Mouse (Mus musculus): ENCODE measurements around the gene Tmem115. TPM values are rescaled to one million over a fixed set of nuclear protein-coding genes. Genes with fewer than 3 reads are reported as not detected.

Tmem115 gene
- polyA plus RNA-seq (2015; fragmentation: Nextera tagmentation; extraction: Ambion mirVana): 49.7 and 51.0 TPM in 2 replicates

DNA sequence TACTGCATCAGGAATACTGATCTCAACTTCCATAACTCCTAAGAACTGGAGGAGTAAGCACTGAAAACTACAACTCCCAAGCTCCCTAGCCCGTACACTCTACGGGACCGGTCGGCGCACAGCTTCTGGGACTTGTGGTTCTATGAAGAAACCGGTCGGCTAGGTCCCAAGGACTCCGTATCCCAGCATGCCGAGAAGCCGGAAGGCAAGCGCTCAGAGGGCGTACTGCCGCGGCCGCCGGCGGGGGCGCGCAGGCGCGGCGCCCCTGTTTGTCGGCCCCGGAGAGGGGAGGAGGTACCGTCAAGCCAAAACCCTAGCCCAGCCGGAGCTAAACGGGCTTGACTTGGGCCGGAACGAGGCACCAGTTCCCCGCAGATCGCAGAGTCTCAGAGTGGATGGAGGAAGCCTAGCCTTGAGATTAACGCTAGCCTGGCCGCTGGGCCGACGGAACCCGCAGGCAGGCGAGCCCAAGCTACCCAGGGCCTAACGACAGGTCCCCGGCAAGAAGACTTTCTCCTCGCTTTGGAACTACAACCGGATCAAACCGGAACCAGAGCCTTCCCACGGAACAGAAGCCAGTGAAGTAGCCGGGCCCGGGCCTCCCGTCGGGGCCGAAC is at the start of gene Tmem115:
Gene Tmem115 (plus strand): TSS at position 155 of the 617 bp plus-strand sequence.
- H3K4me3 ChIP-seq (ENCODE audit: low read length): peak within 1 kb of the TSS; percentile 96

DNA sequence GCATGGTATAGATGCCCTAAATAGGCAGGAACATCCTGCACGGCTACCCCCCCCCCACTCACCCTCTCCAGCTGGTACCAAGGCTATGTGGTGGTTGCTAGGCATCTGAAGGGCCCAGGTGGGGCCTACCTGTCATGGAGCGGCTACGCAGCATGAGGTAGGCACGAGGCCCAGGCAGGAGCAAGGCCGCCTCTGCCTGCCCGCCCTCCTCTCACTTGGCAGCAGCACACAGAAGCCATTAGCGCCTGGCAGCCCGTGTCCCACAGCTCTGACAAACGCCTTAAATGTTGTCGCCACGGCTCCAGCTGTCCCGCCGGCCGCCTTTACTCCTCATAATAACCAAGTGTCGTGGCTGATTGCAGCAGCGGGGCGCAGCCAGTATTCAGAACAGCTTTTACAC is 49.4 kb upstream of the Tmem115 start:
- no peak for ATAC-seq (ENCODE audit: low FRiP score, low TSS enrichment)
- 65% methylated on average over 17 of the region's 17 CpGs for WGBS

More for the DNA sequence above, at the start of gene Tmem115:
- Histone ChIP-seq H3K27ac (ENCODE audit: low read length) (peak within 1 kb of the TSS; percentile 84), H3K36me3 (ENCODE audit: insufficient read depth, low read length) (peaks cover 13% of the 10 kb centered on the region), H3K4me1 (ENCODE audit: insufficient read depth, low read length) (peaks cover 24% of the 10 kb centered on the region), H3K27me3 (ENCODE audit: insufficient read depth, low read length) (no peaks in the 10 kb centered on the region), H3K9me3 (ENCODE audit: low read length) (no peaks in the 10 kb centered on the region), H3K9ac (replicated peaks; ENCODE audit: low read length) (peak within 1 kb of the TSS; percentile 83), H3K4me2 (replicated peaks; ENCODE audit: low read depth, low read length) (peak within 1 kb of the TSS; percentile 99)
- WGBS: under 1% methylated on average over 48 of the region's 48 CpGs
- ATAC-seq (ENCODE audit: low FRiP score, low TSS enrichment): peak; percentile 98

DNA sequence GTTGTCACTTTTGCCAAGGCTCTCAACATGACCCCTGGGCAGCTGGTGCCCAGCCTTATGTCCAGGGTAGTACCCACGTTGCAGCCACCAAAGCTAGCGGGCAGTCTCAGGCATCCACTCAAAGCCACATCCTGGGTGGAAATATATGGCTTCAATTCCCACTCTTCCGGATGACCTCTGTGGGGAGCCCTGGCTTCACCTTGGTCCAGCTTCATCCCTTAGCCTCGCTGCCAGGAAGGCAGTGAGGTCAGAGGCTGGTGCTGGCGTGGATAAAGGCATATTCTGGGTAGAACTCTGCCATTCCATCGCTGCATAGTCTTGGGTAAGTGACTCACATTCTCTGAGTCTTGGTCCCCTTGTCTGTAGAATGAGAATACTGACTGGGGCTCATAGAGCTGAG is 49.0 kb upstream of the Tmem115 start:
- Histone ChIP-seq H3K9me3 (ENCODE audit: low read length) (no peaks in the 10 kb centered on the region), H3K4me2 (replicated peaks; ENCODE audit: low read depth, low read length) (no peak overlapping the region), H3K4me1 (ENCODE audit: insufficient read depth, low read length) (peaks cover 7% of the 10 kb centered on the region; the same call in 1 of the 2 replicates), H3K27me3 (ENCODE audit: insufficient read depth, low read length) (peaks cover 3% of the 10 kb centered on the region), H3K36me3 (ENCODE audit: insufficient read depth, low read length) (no peaks in the 10 kb centered on the region), H3K27ac (ENCODE audit: low read length) (no peak overlapping the region), H3K4me3 (ENCODE audit: low read length) (no peak overlapping the region), H3K9ac (replicated peaks; ENCODE audit: low read length) (no peak overlapping the region)
- ATAC-seq (ENCODE audit: low FRiP score, low TSS enrichment): no peak
- 84% methylated on average over 6 of the region's 6 CpGs for WGBS

More for the DNA sequence above, 49.4 kb upstream of the Tmem115 start:
- Histone ChIP-seq H3K4me3 (ENCODE audit: low read length) (no peak overlapping the region), H3K4me1 (ENCODE audit: insufficient read depth, low read length) (peaks cover 7% of the 10 kb centered on the region; the same call in 1 of the 2 replicates), H3K36me3 (ENCODE audit: insufficient read depth, low read length) (no peaks in the 10 kb centered on the region), H3K9me3 (ENCODE audit: low read length) (no peaks in the 10 kb centered on the region), H3K27ac (ENCODE audit: low read length) (no peak overlapping the region), H3K27me3 (ENCODE audit: insufficient read depth, low read length) (peaks cover 3% of the 10 kb centered on the region), H3K4me2 (replicated peaks; ENCODE audit: low read depth, low read length) (no peak overlapping the region), H3K9ac (replicated peaks; ENCODE audit: low read length) (no peak overlapping the region)

DNA sequence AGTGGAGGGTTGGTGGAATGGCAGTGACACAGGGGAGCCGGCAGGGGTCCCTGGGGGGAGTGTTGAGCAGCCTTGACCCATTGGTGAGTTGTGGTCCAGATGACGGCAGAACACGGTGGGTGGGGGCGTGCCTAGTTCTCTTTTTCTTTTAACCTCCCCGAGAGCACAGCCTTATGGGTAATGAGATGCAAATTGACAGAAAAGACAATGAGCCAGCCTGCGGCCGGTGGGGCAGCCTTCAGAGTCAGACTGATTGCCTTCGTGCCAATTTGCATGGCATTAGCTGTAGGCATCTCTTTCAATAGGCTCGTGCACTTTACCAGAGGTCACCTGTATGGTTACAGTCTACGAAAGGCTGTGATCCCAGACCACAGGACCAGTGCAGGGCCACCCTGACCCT is 47.7 kb upstream of the Tmem115 start:
- 58% methylated on average over 10 of the region's 10 CpGs for WGBS
- H3K27me3 ChIP-seq (ENCODE audit: insufficient read depth, low read length): peaks cover 3% of the 10 kb centered on the region; the same call in 1 of the 2 replicates

DNA sequence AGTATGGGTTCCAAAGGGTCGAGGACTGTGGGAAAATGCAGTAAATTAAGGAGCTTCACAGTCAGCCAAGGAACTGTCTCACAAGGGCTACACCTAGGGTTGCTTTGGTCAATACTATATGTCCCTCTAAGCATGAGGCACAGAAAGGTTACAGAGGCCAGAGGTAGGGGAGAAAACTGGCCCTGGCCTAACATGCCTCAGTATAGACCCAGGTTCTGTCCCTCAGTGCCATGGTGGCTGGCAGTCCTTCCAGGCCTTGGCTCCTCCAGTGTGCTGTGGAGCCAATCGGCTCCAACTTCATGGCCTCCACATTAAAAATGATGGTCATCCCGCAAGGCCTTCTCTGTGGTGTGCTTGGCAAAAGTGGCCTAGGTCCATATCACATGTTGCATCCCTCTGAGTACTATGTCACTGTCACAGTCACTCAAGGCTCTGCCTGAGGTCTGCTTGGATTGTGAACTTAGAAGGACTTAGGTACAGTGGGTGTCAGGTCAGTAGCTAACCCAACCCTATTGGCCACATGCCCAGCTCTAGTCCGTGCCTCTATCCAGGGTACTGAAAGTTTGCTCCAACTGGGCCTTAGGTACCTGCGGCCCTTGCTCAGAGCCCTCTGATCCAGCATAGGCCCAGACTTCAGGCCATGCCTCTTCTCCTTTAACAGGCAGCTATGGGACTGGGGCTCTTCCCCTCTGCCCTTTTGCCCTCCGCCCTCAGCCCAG is 47.1 kb upstream of the Tmem115 start:
- no peaks in the 10 kb centered on the region for H3K36me3 ChIP-seq (ENCODE audit: insufficient read depth, low read length)
- no peak for ATAC-seq (ENCODE audit: low FRiP score, low TSS enrichment)
- no peak overlapping the region for H3K27ac ChIP-seq (ENCODE audit: low read length)
- H3K27me3 ChIP-seq (ENCODE audit: insufficient read depth, low read length): no peaks in the 10 kb centered on the region; the same call in 1 of the 2 replicates
- no peaks in the 10 kb centered on the region for H3K9me3 ChIP-seq (ENCODE audit: low read length)
- H3K4me2 ChIP-seq (replicated peaks; ENCODE audit: low read depth, low read length): no peak overlapping the region
- 65% methylated on average over 6 of the region's 6 CpGs for WGBS
- no peak overlapping the region for H3K9ac ChIP-seq (replicated peaks; ENCODE audit: low read length)
- no peak overlapping the region for H3K4me3 ChIP-seq (ENCODE audit: low read length)
- no peaks in the 10 kb centered on the region for H3K4me1 ChIP-seq (ENCODE audit: insufficient read depth, low read length)

More for the DNA sequence above, 47.7 kb upstream of the Tmem115 start:
- ATAC-seq (ENCODE audit: low FRiP score, low TSS enrichment): no peak
- Histone ChIP-seq H3K27ac (ENCODE audit: low read length) (no peak overlapping the region), H3K36me3 (ENCODE audit: insufficient read depth, low read length) (no peaks in the 10 kb centered on the region), H3K4me3 (ENCODE audit: low read length) (no peak overlapping the region), H3K9ac (replicated peaks; ENCODE audit: low read length) (no peak overlapping the region), H3K4me2 (replicated peaks; ENCODE audit: low read depth, low read length) (no peak overlapping the region), H3K9me3 (ENCODE audit: low read length) (no peaks in the 10 kb centered on the region), H3K4me1 (ENCODE audit: insufficient read depth, low read length) (peaks cover under 1% of the 10 kb centered on the region; the same call in 1 of the 2 replicates)

DNA sequence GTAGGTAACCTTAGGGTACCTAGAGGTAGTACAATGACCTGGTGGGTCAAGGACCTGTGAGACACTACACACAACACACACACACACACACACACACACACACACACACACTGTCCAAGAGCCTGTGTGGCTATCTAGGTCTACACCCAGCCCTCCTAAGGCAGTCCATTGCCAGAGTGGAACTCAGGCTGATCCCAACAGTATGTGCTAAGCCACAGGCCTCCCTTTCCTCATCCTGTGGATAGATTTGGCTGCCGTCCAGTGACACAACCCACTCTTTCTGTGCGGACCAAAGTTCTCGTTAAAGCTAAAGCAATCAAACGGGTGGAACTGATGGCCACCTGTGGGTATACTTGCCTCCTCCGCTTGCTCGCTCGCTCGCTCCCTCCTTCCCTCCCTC is 43.6 kb upstream of the Tmem115 start:
- Histone ChIP-seq H3K4me1 (ENCODE audit: insufficient read depth, low read length) (no peaks in the 10 kb centered on the region), H3K36me3 (ENCODE audit: insufficient read depth, low read length) (no peaks in the 10 kb centered on the region), H3K9me3 (ENCODE audit: low read length) (no peaks in the 10 kb centered on the region), H3K4me2 (replicated peaks; ENCODE audit: low read depth, low read length) (no peak overlapping the region), H3K27ac (ENCODE audit: low read length) (no peak overlapping the region), H3K27me3 (ENCODE audit: insufficient read depth, low read length) (no peaks in the 10 kb centered on the region), H3K9ac (replicated peaks; ENCODE audit: low read length) (no peak overlapping the region), H3K4me3 (ENCODE audit: low read length) (no peak overlapping the region)
- no peak for ATAC-seq (ENCODE audit: low FRiP score, low TSS enrichment)
- WGBS: 37% methylated on average over 8 of the region's 8 CpGs

DNA sequence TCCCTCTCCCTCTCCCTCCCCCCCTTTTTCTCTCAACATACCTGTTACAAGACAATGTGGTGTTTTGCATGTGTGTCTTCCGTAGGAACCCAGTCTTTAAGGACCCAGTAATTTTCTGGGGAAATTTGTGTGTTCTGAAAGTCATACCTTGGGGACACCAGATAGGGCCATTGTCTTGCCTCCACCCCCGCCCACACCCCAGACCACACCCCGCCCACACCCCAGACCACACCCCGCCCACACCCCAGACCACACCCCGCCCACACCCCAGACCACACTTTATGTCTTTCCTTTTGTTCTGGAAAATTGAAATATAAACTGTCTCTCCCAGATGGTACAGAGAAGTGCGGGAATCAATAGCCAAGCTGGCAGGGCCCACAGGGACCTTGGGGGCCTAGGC is 43.1 kb upstream of the Tmem115 start:
- no peaks in the 10 kb centered on the region for H3K9me3 ChIP-seq (ENCODE audit: low read length)
- no peaks in the 10 kb centered on the region for H3K4me1 ChIP-seq (ENCODE audit: insufficient read depth, low read length)
- H3K36me3 ChIP-seq (ENCODE audit: insufficient read depth, low read length): no peaks in the 10 kb centered on the region
- ATAC-seq (ENCODE audit: low FRiP score, low TSS enrichment): no peak
- H3K27me3 ChIP-seq (ENCODE audit: insufficient read depth, low read length): no peaks in the 10 kb centered on the region
- 63% methylated on average over 6 of the region's 6 CpGs for WGBS
- H3K9ac ChIP-seq (replicated peaks; ENCODE audit: low read length): no peak overlapping the region
- no peak overlapping the region for H3K4me2 ChIP-seq (replicated peaks; ENCODE audit: low read depth, low read length)
- no peak overlapping the region for H3K27ac ChIP-seq (ENCODE audit: low read length)
- no peak overlapping the region for H3K4me3 ChIP-seq (ENCODE audit: low read length)

DNA sequence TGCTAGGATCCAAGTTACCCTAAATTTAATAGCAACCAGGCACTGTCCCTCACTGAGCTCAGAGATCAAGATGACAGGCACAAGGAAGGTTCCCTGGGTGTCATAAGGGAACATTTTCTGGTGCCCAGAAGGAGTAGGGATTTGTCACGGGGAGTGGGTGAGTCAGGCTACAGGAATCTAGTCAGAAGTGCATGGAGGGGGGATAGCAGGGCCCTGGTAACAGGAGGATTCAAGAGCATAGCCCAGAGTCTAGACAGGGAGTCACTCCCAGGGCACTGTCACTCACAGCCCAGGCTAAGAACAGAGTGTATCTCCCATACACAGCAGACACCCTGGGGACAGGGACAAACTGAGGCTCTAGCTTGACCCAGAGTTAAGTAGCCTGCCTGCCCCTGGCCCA is 40.2 kb upstream of the Tmem115 start:
- Histone ChIP-seq H3K4me2 (replicated peaks; ENCODE audit: low read depth, low read length) (no peak overlapping the region), H3K9me3 (ENCODE audit: low read length) (no peaks in the 10 kb centered on the region), H3K27me3 (ENCODE audit: insufficient read depth, low read length) (no peaks in the 10 kb centered on the region), H3K9ac (replicated peaks; ENCODE audit: low read length) (no peak overlapping the region), H3K4me1 (ENCODE audit: insufficient read depth, low read length) (no peaks in the 10 kb centered on the region), H3K36me3 (ENCODE audit: insufficient read depth, low read length) (no peaks in the 10 kb centered on the region), H3K4me3 (ENCODE audit: low read length) (no peak overlapping the region), H3K27ac (ENCODE audit: low read length) (no peak overlapping the region)
- no peak for ATAC-seq (ENCODE audit: low FRiP score, low TSS enrichment)
- WGBS: 60% methylated on average over 1 of the region's 1 CpGs

DNA sequence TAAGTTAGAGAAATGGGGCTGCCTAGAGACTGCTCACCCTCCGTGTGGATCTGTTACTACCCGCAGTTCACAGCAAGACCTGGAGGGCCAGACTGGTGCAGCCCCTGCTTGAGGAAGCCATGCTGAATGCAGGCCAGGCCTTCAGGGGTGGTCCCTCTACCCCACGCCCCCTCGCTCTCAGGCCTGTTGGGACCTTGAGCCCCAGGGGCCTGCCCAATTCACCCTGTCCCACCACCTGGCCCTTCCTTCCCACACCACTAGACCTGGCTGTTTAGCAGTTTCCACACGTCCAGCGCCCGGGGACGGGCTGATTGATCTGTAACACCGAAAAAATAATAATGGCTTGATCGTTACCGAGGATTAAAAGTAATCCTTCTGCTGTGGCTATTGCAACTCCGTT is 39.5 kb upstream of the Tmem115 start:
- ATAC-seq (ENCODE audit: low FRiP score, low TSS enrichment): no peak

DNA sequence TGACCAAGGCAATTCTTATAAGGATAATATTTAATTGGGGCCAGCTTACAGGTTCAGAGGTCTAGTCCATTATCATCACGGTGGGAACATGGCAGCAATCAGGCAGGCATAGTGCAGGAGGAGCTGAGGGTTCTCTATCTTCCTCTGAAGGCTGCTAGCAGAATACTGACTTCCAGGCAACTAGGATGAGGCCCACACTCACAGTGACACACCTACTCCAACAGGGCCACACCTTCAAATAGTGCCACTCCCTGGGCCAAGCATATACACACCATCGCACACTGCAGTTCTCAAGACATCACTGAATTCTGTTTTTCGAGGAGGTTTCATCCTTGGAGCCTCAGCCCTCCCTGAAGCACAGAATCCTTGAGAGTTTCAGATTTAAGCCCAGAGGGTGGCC is 37.4 kb upstream of the Tmem115 start:
- H3K9me3 ChIP-seq (ENCODE audit: low read length): no peaks in the 10 kb centered on the region
- no peaks in the 10 kb centered on the region for H3K4me1 ChIP-seq (ENCODE audit: insufficient read depth, low read length)
- H3K27ac ChIP-seq (ENCODE audit: low read length): no peak overlapping the region
- no peak overlapping the region for H3K4me3 ChIP-seq (ENCODE audit: low read length)
- ATAC-seq (ENCODE audit: low FRiP score, low TSS enrichment): no peak
- no peaks in the 10 kb centered on the region for H3K36me3 ChIP-seq (ENCODE audit: insufficient read depth, low read length)
- WGBS: 83% methylated on average over 3 of the region's 3 CpGs
- H3K9ac ChIP-seq (replicated peaks; ENCODE audit: low read length): no peak overlapping the region
- no peak overlapping the region for H3K4me2 ChIP-seq (replicated peaks; ENCODE audit: low read depth, low read length)
- no peaks in the 10 kb centered on the region for H3K27me3 ChIP-seq (ENCODE audit: insufficient read depth, low read length)

More for the DNA sequence above, 39.5 kb upstream of the Tmem115 start:
- no peaks in the 10 kb centered on the region for H3K4me1 ChIP-seq (ENCODE audit: insufficient read depth, low read length)
- no peak overlapping the region for H3K4me2 ChIP-seq (replicated peaks; ENCODE audit: low read depth, low read length)
- H3K4me3 ChIP-seq (ENCODE audit: low read length): no peak overlapping the region
- no peaks in the 10 kb centered on the region for H3K9me3 ChIP-seq (ENCODE audit: low read length)
- no peaks in the 10 kb centered on the region for H3K27me3 ChIP-seq (ENCODE audit: insufficient read depth, low read length)
- H3K36me3 ChIP-seq (ENCODE audit: insufficient read depth, low read length): no peaks in the 10 kb centered on the region
- H3K27ac ChIP-seq (ENCODE audit: low read length): no peak overlapping the region
- no peak overlapping the region for H3K9ac ChIP-seq (replicated peaks; ENCODE audit: low read length)
- 79% methylated on average over 12 of the region's 12 CpGs for WGBS

Measured in kidney, embryonic 16.5 days (tissue).